Mouse (Mus musculus): Measurements from ENCODE around the gene Ece1. TPM values are rescaled to one million over a fixed set of nuclear protein-coding genes. Genes with fewer than 3 reads are reported as not detected.

Gene Ece1
- polyA plus RNA-seq, 1 experiment from 2014 or later: 41.4 TPM

DNA sequence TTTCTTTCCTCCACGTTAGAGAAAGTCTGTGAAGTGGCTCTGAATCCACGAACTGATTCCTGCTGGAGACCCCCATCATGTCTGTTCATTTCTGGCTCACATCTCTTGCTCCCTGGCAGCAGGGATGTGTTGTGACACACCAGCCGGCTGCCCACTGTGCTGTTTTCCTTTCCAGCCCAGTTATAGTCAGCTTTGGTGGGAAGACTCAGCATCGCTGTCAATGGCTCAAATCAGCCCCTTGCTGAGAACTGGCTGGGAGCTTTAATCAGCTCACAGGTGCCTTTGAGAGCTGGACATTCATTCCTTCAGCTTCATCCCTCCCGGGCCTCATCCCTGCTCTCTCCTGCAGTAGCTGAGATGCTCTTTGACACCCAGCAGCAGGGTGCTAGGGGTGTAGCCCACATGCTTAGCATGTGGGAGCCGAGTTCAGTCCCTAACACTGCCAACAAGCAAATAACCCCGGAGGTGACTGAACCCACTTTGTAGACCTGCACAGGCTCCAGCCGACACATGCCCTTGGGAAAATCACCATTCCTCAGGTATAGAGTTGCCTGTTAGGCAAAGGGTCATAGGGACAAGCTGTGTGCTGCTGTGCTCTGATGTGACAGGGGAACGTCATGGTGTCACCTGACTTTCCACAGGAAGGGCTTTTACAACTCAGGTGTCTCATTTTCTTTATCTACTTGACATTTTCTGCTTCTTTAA lies 80.9 kb downstream of the Ece1 start:
- Histone ChIP-seq H3K36me3 (peaks cover 97% of the 10 kb centered on the region), H3K4me1 (peaks cover 3% of the 10 kb centered on the region; the same call in 1 of the 2 replicates), H3K4me3 (no peak overlapping the region), H3K9me3 (replicated peaks) (0 out of 2 replicates have a peak, but pooled peaks cover 2% of the 10 kb centered on the region), H3K27ac (no peak overlapping the region), H3K27me3 (ENCODE audit: low read depth, poor library complexity, severe bottlenecking) (no peaks in the 10 kb centered on the region)
- no peak for DNase-seq (ENCODE audit: low spot score)
- 76% methylated on average over 9 of the region's 9 CpGs for WGBS

DNA sequence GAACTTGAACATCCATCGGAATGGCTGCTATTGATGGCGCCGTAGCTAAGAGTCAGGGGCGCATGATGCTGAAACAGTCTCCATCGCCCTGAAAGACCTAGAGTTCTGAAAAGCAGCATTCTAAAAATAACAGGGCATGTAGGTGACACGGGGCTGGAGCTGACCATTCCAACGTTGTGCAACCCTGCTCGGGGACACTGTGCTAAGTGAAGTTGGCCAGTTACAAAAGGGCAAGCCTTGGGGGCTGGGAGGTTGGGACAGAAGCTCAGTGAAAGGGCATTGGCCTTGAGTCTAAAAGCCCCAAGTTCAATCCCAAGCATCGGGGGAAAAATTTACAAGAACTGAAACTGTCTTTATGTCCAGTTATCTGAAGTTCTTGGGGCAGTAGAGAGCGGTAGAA lies 81.5 kb downstream of the Ece1 start:
- no peak for DNase-seq (ENCODE audit: low spot score)
- Histone ChIP-seq H3K9me3 (replicated peaks) (0 out of 2 replicates have a peak, but pooled peaks cover 2% of the 10 kb centered on the region), H3K27ac (no peak overlapping the region), H3K4me1 (peaks cover 3% of the 10 kb centered on the region; the same call in 1 of the 2 replicates), H3K27me3 (ENCODE audit: low read depth, poor library complexity, severe bottlenecking) (no peaks in the 10 kb centered on the region), H3K4me3 (no peak overlapping the region), H3K36me3 (peaks cover 97% of the 10 kb centered on the region)
- 92% methylated on average over 10 of the region's 10 CpGs for WGBS

- WGBS: 66% methylated on average over 4 of the region's 4 CpGs
- DNase-seq (ENCODE audit: low spot score): no peak
- Histone ChIP-seq H3K4me3 (no peak overlapping the region), H3K9me3 (replicated peaks) (0 out of 2 replicates have a peak, but pooled peaks cover 2% of the 10 kb centered on the region), H3K4me1 (peaks cover 3% of the 10 kb centered on the region; the same call in 1 of the 2 replicates), H3K27ac (no peak overlapping the region), H3K36me3 (peaks cover 97% of the 10 kb centered on the region), H3K27me3 (ENCODE audit: low read depth, poor library complexity, severe bottlenecking) (no peaks in the 10 kb centered on the region)
Measured at GRCm38 (mm10) chr4:137945376-137945775, 83.3 kb downstream of the Ece1 start.

GRCm38 (mm10) chr4:137946419-137946818 lies 84.4 kb downstream of the Ece1 start:
- Histone ChIP-seq H3K36me3 (peaks cover 97% of the 10 kb centered on the region), H3K9me3 (replicated peaks) (0 out of 2 replicates have a peak, but pooled peaks cover 2% of the 10 kb centered on the region), H3K27ac (no peak overlapping the region), H3K4me1 (0 out of 2 replicates have a peak, but pooled peaks cover 3% of the 10 kb centered on the region), H3K27me3 (ENCODE audit: low read depth, poor library complexity, severe bottlenecking) (no peaks in the 10 kb centered on the region), H3K4me3 (no peak overlapping the region)
- no peak for DNase-seq (ENCODE audit: low spot score)
- 86% methylated on average over 11 of the region's 11 CpGs for WGBS

GRCm38 (mm10) chr4:137952840-137953239 lies 90.8 kb downstream of the Ece1 start:
- DNase-seq (ENCODE audit: low spot score): peak; percentile 90
- WGBS: 42% methylated on average over 4 of the region's 4 CpGs
- Histone ChIP-seq H3K9me3 (replicated peaks) (no peaks in the 10 kb centered on the region), H3K36me3 (peaks cover 85% of the 10 kb centered on the region), H3K4me3 (no peak overlapping the region), H3K4me1 (no peaks in the 10 kb centered on the region), H3K27ac (no peak overlapping the region), H3K27me3 (ENCODE audit: low read depth, poor library complexity, severe bottlenecking) (no peaks in the 10 kb centered on the region)

DNA sequence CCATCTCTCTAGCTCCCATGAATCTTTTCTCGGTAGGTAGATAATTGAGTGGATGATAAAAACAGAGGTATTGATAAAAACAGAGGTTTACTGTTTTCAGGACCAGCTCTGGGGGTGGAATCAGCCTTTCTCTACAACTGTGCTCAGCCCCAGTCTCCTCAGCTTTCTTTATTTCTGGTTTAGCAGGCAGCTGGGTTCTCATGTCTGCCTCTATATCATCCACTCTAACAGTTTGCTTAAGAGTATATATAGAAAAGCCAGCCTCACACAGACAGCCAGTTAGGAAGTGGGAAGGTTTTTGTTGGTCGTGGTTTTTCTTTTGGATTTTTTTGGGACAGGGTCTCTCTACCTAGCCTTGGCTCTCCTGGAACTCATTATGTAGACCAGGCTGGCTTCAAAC lies 92.1 kb downstream of the Ece1 start:
- H3K9me3 ChIP-seq (replicated peaks): no peaks in the 10 kb centered on the region
- no peak overlapping the region for H3K4me3 ChIP-seq
- WGBS: 99% methylated on average over 2 of the region's 2 CpGs
- H3K27me3 ChIP-seq (ENCODE audit: low read depth, poor library complexity, severe bottlenecking): no peaks in the 10 kb centered on the region
- no peaks in the 10 kb centered on the region for H3K4me1 ChIP-seq
- peaks cover 84% of the 10 kb centered on the region for H3K36me3 ChIP-seq
- no peak overlapping the region for H3K27ac ChIP-seq
- no peak for DNase-seq (ENCODE audit: low spot score)

DNA sequence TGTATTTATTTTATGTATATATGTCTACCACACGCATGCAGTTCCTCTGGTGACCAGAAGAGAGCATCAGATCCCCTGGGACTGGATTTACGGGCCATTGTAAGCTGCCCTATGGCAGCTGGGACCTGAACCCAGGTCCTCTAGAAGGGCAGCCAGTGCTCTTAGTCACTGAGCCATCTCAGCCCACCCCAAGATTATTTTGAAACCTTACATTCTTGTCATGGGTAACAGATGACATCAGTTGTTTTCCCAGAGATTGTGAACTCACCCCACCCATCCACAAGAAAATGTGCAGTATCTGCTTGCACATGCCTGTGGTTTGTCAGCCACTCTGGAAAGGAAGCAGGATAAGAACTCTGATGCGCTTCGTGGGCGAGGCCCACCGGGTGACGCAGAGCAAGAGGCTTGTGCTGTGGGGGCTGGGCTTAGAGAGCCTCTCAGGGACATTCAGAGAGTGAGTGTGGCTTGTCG lies 92.9 kb downstream of the Ece1 start:
- H3K9me3 ChIP-seq (replicated peaks): peaks cover 3% of the 10 kb centered on the region; the same call in 1 of the 2 replicates
- no peaks in the 10 kb centered on the region for H3K27me3 ChIP-seq (ENCODE audit: low read depth, poor library complexity, severe bottlenecking)
- DNase-seq (ENCODE audit: low spot score): no peak
- 92% methylated on average over 8 of the region's 8 CpGs for WGBS
- peaks cover 84% of the 10 kb centered on the region for H3K36me3 ChIP-seq
- no peak overlapping the region for H3K4me3 ChIP-seq
- no peaks in the 10 kb centered on the region for H3K4me1 ChIP-seq
- no peak overlapping the region for H3K27ac ChIP-seq

GRCm38 (mm10) chr4:137956260-137956659 lies 94.2 kb downstream of the Ece1 start:
- Histone ChIP-seq H3K27ac (no peak overlapping the region), H3K36me3 (peaks cover 83% of the 10 kb centered on the region), H3K4me3 (no peak overlapping the region), H3K9me3 (replicated peaks) (peaks cover 3% of the 10 kb centered on the region; the same call in 1 of the 2 replicates), H3K27me3 (ENCODE audit: low read depth, poor library complexity, severe bottlenecking) (no peaks in the 10 kb centered on the region), H3K4me1 (no peaks in the 10 kb centered on the region)
- no peak for DNase-seq (ENCODE audit: low spot score)
- 97% methylated on average over 15 of the region's 15 CpGs for WGBS

DNA sequence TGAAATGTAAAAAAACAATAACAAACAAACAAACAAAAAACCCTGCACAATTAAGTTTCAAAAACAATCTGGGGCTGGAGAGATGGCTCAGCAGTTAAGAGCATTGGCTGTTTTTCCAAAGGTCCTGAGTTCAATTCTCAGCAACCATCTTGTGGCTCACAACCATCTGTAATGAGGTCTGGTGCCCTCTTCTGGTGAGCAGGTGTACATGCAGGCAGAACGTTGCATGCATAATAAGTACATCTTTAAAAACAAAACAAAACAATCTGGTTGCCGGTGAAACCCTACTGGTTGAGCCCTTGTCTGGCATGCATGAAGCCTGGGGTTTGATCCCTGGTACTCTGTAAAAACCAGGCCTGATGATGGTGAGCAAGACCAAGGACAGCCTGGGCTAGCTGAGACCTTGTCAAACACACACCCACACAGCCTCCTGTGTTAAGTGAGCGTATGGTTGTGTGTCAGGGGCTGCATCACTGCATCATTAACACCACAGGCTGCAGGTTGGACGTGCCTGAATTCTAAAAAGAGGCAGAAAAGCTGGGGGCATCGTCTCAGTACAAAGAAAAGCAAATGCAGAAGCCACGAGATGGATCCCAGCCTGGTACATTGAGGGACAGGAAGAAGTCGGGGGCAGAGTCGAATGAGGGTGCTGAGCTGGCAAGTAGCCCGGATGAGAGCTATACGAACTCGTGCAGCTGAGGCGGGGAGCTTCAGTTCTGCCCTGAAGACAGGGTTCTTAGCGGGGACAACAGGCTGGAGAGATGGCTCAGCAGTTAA lies 98.0 kb downstream of the Ece1 start:
- no peak for DNase-seq (ENCODE audit: low spot score)
- Histone ChIP-seq H3K4me1 (no peaks in the 10 kb centered on the region), H3K4me3 (no peak overlapping the region), H3K36me3 (peaks cover 96% of the 10 kb centered on the region), H3K27ac (no peak overlapping the region), H3K27me3 (ENCODE audit: low read depth, poor library complexity, severe bottlenecking) (no peaks in the 10 kb centered on the region), H3K9me3 (replicated peaks) (peaks cover 3% of the 10 kb centered on the region; the same call in 1 of the 2 replicates)
- WGBS: 88% methylated on average over 13 of the region's 13 CpGs

DNA sequence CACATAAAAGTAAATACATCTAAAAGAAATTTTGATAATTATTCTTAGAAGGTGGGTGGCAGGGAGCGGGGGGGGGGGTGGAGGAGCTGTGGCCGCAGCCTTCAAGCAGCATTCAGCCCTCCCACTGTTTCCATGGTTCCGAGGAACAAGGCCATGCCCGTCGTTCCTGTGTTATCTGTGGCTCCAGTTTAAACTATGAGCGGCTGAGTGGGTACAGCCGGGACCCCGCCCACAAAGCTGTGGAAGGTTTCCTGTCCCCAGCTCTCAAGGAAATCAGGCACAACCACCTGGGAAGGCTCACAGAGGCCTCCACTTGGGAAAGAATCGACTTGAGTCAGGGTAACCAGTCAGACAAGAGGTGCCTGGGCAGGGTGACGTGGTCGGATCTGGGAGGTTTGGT lies 98.7 kb downstream of the Ece1 start:
- Histone ChIP-seq H3K27ac (no peak overlapping the region), H3K4me1 (no peaks in the 10 kb centered on the region), H3K9me3 (replicated peaks) (peaks cover 3% of the 10 kb centered on the region; the same call in 1 of the 2 replicates), H3K36me3 (peaks cover 92% of the 10 kb centered on the region), H3K4me3 (no peak overlapping the region), H3K27me3 (ENCODE audit: low read depth, poor library complexity, severe bottlenecking) (no peaks in the 10 kb centered on the region)
- 90% methylated on average over 11 of the region's 11 CpGs for WGBS
- no peak for DNase-seq (ENCODE audit: low spot score)

DNA sequence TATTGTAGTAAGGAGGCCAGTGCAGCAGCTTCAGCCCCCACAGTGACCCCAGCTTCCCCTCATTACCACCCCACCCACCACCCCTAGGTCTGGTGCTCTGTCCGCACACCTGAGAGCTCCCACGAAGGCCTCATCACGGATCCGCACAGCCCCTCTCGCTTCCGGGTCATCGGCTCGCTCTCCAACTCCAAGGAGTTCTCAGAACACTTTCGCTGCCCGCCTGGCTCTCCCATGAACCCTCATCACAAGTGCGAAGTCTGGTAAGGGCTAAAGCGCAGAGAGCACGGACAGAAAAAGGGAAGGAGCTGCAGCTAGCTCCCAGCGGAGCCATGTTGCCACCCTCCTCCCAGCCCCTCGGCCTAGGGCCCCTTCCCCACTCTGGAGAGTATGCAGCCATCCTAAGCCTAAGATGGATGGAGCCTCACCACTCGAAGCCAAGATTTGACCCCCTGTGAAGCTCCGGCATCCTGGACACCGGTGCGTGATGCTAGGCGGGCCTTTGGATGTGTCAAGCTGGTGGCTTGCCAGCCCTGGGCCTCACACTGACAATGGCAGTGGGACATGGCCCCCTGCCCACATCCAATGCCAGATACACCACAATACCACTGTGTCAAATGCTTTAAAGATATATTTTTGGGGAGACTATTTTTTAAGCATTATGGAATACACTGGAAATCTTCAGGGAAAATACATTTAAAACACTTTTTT lies 100.8 kb downstream of the Ece1 start:
- 94% methylated on average over 20 of the region's 20 CpGs for WGBS
- no peak for DNase-seq (ENCODE audit: low spot score)
- H3K27me3 ChIP-seq (ENCODE audit: low read depth, poor library complexity, severe bottlenecking): no peaks in the 10 kb centered on the region
- H3K4me3 ChIP-seq: no peak overlapping the region
- H3K36me3 ChIP-seq: peaks cover 72% of the 10 kb centered on the region
- H3K4me1 ChIP-seq: no peaks in the 10 kb centered on the region
- no peak overlapping the region for H3K27ac ChIP-seq
- peaks cover 3% of the 10 kb centered on the region; the same call in 1 of the 2 replicates for H3K9me3 ChIP-seq (replicated peaks)

- Histone ChIP-seq H3K36me3 (peaks cover 66% of the 10 kb centered on the region), H3K27me3 (ENCODE audit: low read depth, poor library complexity, severe bottlenecking) (no peaks in the 10 kb centered on the region), H3K9me3 (replicated peaks) (peaks cover 3% of the 10 kb centered on the region; the same call in 1 of the 2 replicates), H3K4me3 (no peak overlapping the region), H3K27ac (no peak overlapping the region), H3K4me1 (no peaks in the 10 kb centered on the region)
- WGBS: 88% methylated on average over 6 of the region's 6 CpGs
- DNase-seq (ENCODE audit: low spot score): no peak
Measured at GRCm38 (mm10) chr4:137963431-137963830, 101.4 kb downstream of the Ece1 start.
